In the genomic region with DNA sequence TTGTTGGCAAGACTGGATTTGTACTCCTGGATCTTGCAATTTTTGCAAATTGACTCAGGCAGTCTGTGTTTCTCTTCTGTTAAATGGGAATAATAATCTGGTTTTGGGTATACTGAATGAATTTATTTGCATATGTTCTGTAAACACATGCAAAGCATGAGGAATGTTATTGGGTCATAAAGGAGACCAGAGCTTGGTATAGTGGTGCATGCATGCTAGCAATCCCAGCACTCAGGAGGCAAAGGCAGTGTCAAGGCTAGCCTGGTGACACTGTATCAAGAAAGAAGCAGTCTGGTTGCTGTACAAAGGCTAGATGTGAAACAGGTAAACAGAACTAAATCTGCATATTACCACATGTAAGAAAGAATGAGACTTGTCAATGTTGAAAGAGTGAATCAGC, we compare ENCODE assay signal across 9 mouse cellular contexts. TPM values are rescaled to one million over a fixed set of nuclear protein-coding genes. Genes with fewer than 3 reads are reported as not detected.
DNase-seq lines count a peak whose midpoint lies in the region; ATAC-seq and TF ChIP-seq lines count a peak whose summit lies in the region.
"Had no signal": no experiment of that assay in that cellular context is flagged by ENCODE, and none has a peak within 500 bp of the region (broad histone marks: within the 10 kb centered on the region; RNA-seq: fewer than 3 reads in every experiment).

No protein-coding gene starts in this region.

- TF ChIP-seq POLR2A in embryonic fibroblast, embryonic 13.5 days (IDR thresholded peaks at IDR 0.05; ENCODE audit: low read depth, low read length): no peak

- intact Hi-C loops in gastrocnemius, postnatal 36 days (cut with DNase I): no loop called here

- H3K4me3 ChIP-seq in lung, embryonic 15.5 days: peak overlapping the region; percentile 78
- peak overlapping the region; percentile 57 for H3K4me3 ChIP-seq in embryonic fibroblast, embryonic 13.5 days (ENCODE audit: insufficient read depth, low read length)
- peak overlapping the region; percentile 68 for H3K4me3 ChIP-seq in limb, embryonic 11.5 days (ENCODE audit: low read depth, low read length)
- H3K4me3 ChIP-seq in neural tube, embryonic 15.5 days (replicated peaks): peak overlapping the region; percentile 89

- peaks cover 22% of the 10 kb centered on the region for H3K4me1 ChIP-seq in lung, embryonic 15.5 days
- peaks cover 6% of the 10 kb centered on the region for H3K4me1 ChIP-seq in embryonic fibroblast, embryonic 13.5 days (ENCODE audit: control insufficient read depth, insufficient read depth, low read length)
- H3K4me1 ChIP-seq in limb, embryonic 11.5 days (ENCODE audit: control insufficient read depth, insufficient read depth, low read length): 0 out of 2 replicates have a peak, but pooled peaks cover 3% of the 10 kb centered on the region
- H3K4me1 ChIP-seq in neural tube, embryonic 15.5 days: peaks cover 50% of the 10 kb centered on the region

- no peak for ATAC-seq in lung, embryonic 15.5 days (ENCODE audit: borderline replicate concordance, extremely low read depth, low FRiP score, low TSS enrichment)
- ATAC-seq in limb, embryonic 11.5 days (ENCODE audit: insufficient number of reproducible peaks, low FRiP score, low TSS enrichment, low read depth): no peak
- no peak for ATAC-seq in neural tube, embryonic 15.5 days (ENCODE audit: low FRiP score)

- H3K4me2 ChIP-seq in lung, embryonic 15.5 days: peak overlapping the region; percentile 57
- peak overlapping the region; percentile 69 for H3K4me2 ChIP-seq in limb, embryonic 11.5 days (ENCODE audit: low read depth, severe bottlenecking)
- peak overlapping the region; percentile 74 for H3K4me2 ChIP-seq in neural tube, embryonic 15.5 days

- peaks cover 5% of the 10 kb centered on the region; the same call in 1 of the 2 replicates for H3K36me3 ChIP-seq in lung, embryonic 15.5 days
- H3K36me3 ChIP-seq in limb, embryonic 11.5 days (ENCODE audit: control insufficient read depth, insufficient read depth, low read length): no peaks in the 10 kb centered on the region; the same call in 1 of the 2 replicates
- H3K36me3 ChIP-seq in neural tube, embryonic 15.5 days: no peaks in the 10 kb centered on the region

- no peak overlapping the region for H3K27ac ChIP-seq in lung, embryonic 15.5 days
- H3K27ac ChIP-seq in embryonic fibroblast, embryonic 13.5 days (ENCODE audit: insufficient read depth, low read length): no peak overlapping the region
- H3K27ac ChIP-seq in limb, embryonic 11.5 days (replicated peaks; ENCODE audit: low read depth, low read length): no peak overlapping the region
- peak overlapping the region; percentile 99 for H3K27ac ChIP-seq in neural tube, embryonic 15.5 days (replicated peaks)

- DNase-seq in lung, adult 18-20 months: no peak
- DNase-seq in limb, embryonic 11.5 days (ENCODE audit: low spot score): no peak
- DNase-seq in gastrocnemius, postnatal 36 days: no peak
- DNase-seq in kidney, adult 8-10 months: no peak
- DNase-seq in T-cell, adult 2 months (ENCODE audit: low spot score): no peak

- H3K9me3 ChIP-seq in lung, embryonic 15.5 days: no peaks in the 10 kb centered on the region
- no peaks in the 10 kb centered on the region for H3K9me3 ChIP-seq in limb, embryonic 11.5 days (ENCODE audit: control insufficient read depth, low read length)
- no peaks in the 10 kb centered on the region for H3K9me3 ChIP-seq in neural tube, embryonic 15.5 days (replicated peaks)

- no peak for TF ChIP-seq CTCF in embryonic fibroblast, embryonic 13.5 days (IDR thresholded peaks at IDR 0.05; ENCODE audit: borderline replicate concordance, insufficient read depth, low read length)

- H3K9ac ChIP-seq in lung, embryonic 15.5 days: peak overlapping the region; percentile 84
- H3K9ac ChIP-seq in limb, embryonic 11.5 days (ENCODE audit: low read length): peak overlapping the region; percentile 80
- peak overlapping the region; percentile 91 for H3K9ac ChIP-seq in neural tube, embryonic 15.5 days (replicated peaks)

- H3K27me3 ChIP-seq in lung, embryonic 15.5 days: no peaks in the 10 kb centered on the region
- H3K27me3 ChIP-seq in limb, embryonic 11.5 days (ENCODE audit: control insufficient read depth, insufficient read depth, low read length): no peaks in the 10 kb centered on the region
- H3K27me3 ChIP-seq in neural tube, embryonic 15.5 days (replicated peaks): no peaks in the 10 kb centered on the region

RNA-seq across cellular contexts. Expression of gene Ppp2r1a, which starts 1.5 kb away (rescaled TPM):
- 378 and 380 TPM in 2 replicates for polyA plus RNA-seq in lung, embryonic 15.5 days (2015; fragmentation: Nextera tagmentation; extraction: Ambion mirVana)
- 199 and 204 TPM in 2 replicates for polyA plus RNA-seq in embryonic fibroblast, embryonic 13.5 days (2011; ENCODE audit: insufficient read length, low read depth, missing spikeins)
- 431 TPM in 2 replicates for polyA plus RNA-seq in limb, embryonic 11.5 days (2014; fragmentation: Nextera tagmentation; extraction: Ambion mirVana)
- polyA plus RNA-seq in neural tube, embryonic 15.5 days (2015; fragmentation: Nextera tagmentation; extraction: Ambion mirVana): 748 and 813 TPM in 2 replicates
- 10 to 100 TPM; 85.5 to 94.7 TPM for total RNA-seq in gastrocnemius, postnatal 36 days (2021)

RNA-seq across cellular contexts. Expression of gene Vmn1r232, which starts 27.1 kb away (rescaled TPM):
- polyA plus RNA-seq in lung, embryonic 15.5 days (2015; fragmentation: Nextera tagmentation; extraction: Ambion mirVana): not detected in 2 replicates
- polyA plus RNA-seq in embryonic fibroblast, embryonic 13.5 days (2011; ENCODE audit: insufficient read length, low read depth, missing spikeins): not detected in 2 replicates
- polyA plus RNA-seq in limb, embryonic 11.5 days (2014; fragmentation: Nextera tagmentation; extraction: Ambion mirVana): not detected in 2 replicates
- polyA plus RNA-seq in neural tube, embryonic 15.5 days (2015; fragmentation: Nextera tagmentation; extraction: Ambion mirVana): not detected in 2 replicates
- not detected for total RNA-seq in gastrocnemius, postnatal 36 days (2021)
- total RNA-seq: monocyte, adult 5-6 weeks had no signal

RNA-seq across cellular contexts. Expression of gene Vmn1r231, which starts 41.7 kb away (rescaled TPM):
- polyA plus RNA-seq in lung, embryonic 15.5 days (2015; fragmentation: Nextera tagmentation; extraction: Ambion mirVana): not detected in 2 replicates
- not detected in 2 replicates for polyA plus RNA-seq in embryonic fibroblast, embryonic 13.5 days (2011; ENCODE audit: insufficient read length, low read depth, missing spikeins)
- polyA plus RNA-seq in limb, embryonic 11.5 days (2014; fragmentation: Nextera tagmentation; extraction: Ambion mirVana): not detected in 2 replicates
- polyA plus RNA-seq in neural tube, embryonic 15.5 days (2015; fragmentation: Nextera tagmentation; extraction: Ambion mirVana): not detected in 2 replicates
- total RNA-seq in gastrocnemius, postnatal 36 days (2021): not detected
- total RNA-seq: monocyte, adult 5-6 weeks had no signal

RNA-seq across cellular contexts. Expression of gene Vmn1r233, which starts 49.6 kb away (rescaled TPM):
- polyA plus RNA-seq in lung, embryonic 15.5 days (2015; fragmentation: Nextera tagmentation; extraction: Ambion mirVana): not detected in 2 replicates
- not detected in 2 replicates for polyA plus RNA-seq in embryonic fibroblast, embryonic 13.5 days (2011; ENCODE audit: insufficient read length, low read depth, missing spikeins)
- polyA plus RNA-seq in limb, embryonic 11.5 days (2014; fragmentation: Nextera tagmentation; extraction: Ambion mirVana): not detected in 2 replicates
- polyA plus RNA-seq in neural tube, embryonic 15.5 days (2015; fragmentation: Nextera tagmentation; extraction: Ambion mirVana): not detected in 2 replicates
- not detected for total RNA-seq in gastrocnemius, postnatal 36 days (2021)
- total RNA-seq: monocyte, adult 5-6 weeks had no signal
